Mouse (Mus musculus): ENCODE measurements at regions not wholly inside any gene's neighbourhood (a gene's known extent, or its start where the extent isn't known, plus 50 kb on each side); places are given as distances from the start of the nearest gene placed in this dataset.
"Not testable (repeated sequence)": the region's sequence is repeated elsewhere in the genome, so short reads cannot be mapped to it uniquely, and the experiment has no call there.

GRCm38 (mm10) chr8:126868831-126869463, 76.7 kb downstream of the Tomm20 start:
- no peaks in the 10 kb centered on the region for H3K36me3 ChIP-seq (ENCODE audit: control insufficient read depth, insufficient read depth)
- H3K4me3 ChIP-seq (ENCODE audit: low read length), result no peak overlapping the region
- no peak overlapping the region for H3K27ac ChIP-seq (ENCODE audit: low read length)
- H3K4me1 ChIP-seq (ENCODE audit: control insufficient read depth, insufficient read depth, low read length), result no peaks in the 10 kb centered on the region
- ATAC-seq (replicated peaks; ENCODE audit: extremely low read depth, insufficient read depth, low FRiP score), result no peak
- no peaks in the 10 kb centered on the region for H3K9me3 ChIP-seq (replicated peaks; ENCODE audit: control insufficient read depth, low read length)
- H3K27me3 ChIP-seq (ENCODE audit: control insufficient read depth, insufficient read depth, low read length), result no peaks in the 10 kb centered on the region
- no peak overlapping the region for H3K9ac ChIP-seq (ENCODE audit: low read length)
- H3K4me2 ChIP-seq (ENCODE audit: low read depth, low read length), result no peak overlapping the region
- 59% methylated on average over 3 of the region's 3 CpGs for WGBS

GRCm38 (mm10) chr8:126867121-126867988, 78.3 kb downstream of the Tomm20 start:
- no peak for ATAC-seq (replicated peaks; ENCODE audit: extremely low read depth, insufficient read depth, low FRiP score)
- 74% methylated on average over 14 of the region's 14 CpGs for WGBS
- no peaks in the 10 kb centered on the region for H3K9me3 ChIP-seq (replicated peaks; ENCODE audit: control insufficient read depth, low read length)
- H3K9ac ChIP-seq (ENCODE audit: low read length), result no peak overlapping the region
- H3K27me3 ChIP-seq (ENCODE audit: control insufficient read depth, insufficient read depth, low read length), result no peaks in the 10 kb centered on the region
- no peaks in the 10 kb centered on the region for H3K4me1 ChIP-seq (ENCODE audit: control insufficient read depth, insufficient read depth, low read length)
- H3K27ac ChIP-seq (ENCODE audit: low read length), result no peak overlapping the region
- no peak overlapping the region for H3K4me2 ChIP-seq (ENCODE audit: low read depth, low read length)
- no peak overlapping the region for H3K4me3 ChIP-seq (ENCODE audit: low read length)
- no peaks in the 10 kb centered on the region for H3K36me3 ChIP-seq (ENCODE audit: control insufficient read depth, insufficient read depth)

GRCm38 (mm10) chr8:126864314-126864948, 81.2 kb downstream of the Tomm20 start:
- 82% methylated on average over 10 of the region's 10 CpGs for WGBS
- Histone ChIP-seq H3K27me3 (ENCODE audit: control insufficient read depth, insufficient read depth, low read length) (no peaks in the 10 kb centered on the region), H3K9ac (ENCODE audit: low read length) (no peak overlapping the region), H3K4me3 (ENCODE audit: low read length) (no peak overlapping the region), H3K4me2 (ENCODE audit: low read depth, low read length) (no peak overlapping the region), H3K4me1 (ENCODE audit: control insufficient read depth, insufficient read depth, low read length) (no peaks in the 10 kb centered on the region), H3K9me3 (replicated peaks; ENCODE audit: control insufficient read depth, low read length) (no peaks in the 10 kb centered on the region), H3K36me3 (ENCODE audit: control insufficient read depth, insufficient read depth) (no peaks in the 10 kb centered on the region), H3K27ac (ENCODE audit: low read length) (no peak overlapping the region)
- ATAC-seq (replicated peaks; ENCODE audit: extremely low read depth, insufficient read depth, low FRiP score), result no peak

DNA sequence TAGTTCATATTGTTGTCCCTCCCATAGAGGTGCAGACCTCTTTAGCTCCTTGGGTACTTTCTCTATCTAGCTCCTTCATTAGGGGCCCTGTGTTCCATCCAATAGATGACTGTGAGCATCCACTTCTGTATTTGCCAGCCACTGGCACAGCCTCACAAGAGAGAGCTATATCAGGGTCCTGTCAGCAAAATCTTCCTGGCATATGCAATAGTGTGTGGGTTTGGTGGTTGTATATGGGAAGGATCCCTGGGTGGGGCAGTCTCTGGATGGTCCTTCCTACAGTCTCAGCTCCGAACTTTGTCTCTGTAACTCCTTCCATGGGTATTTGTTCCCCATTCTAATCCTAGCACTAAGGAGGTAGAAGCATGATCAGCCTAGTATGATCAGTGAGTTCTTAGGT, 82.0 kb downstream of the Tomm20 start:
- not testable (repeated sequence) for H3K9ac ChIP-seq (ENCODE audit: low read length); H3K36me3 ChIP-seq (ENCODE audit: control insufficient read depth, insufficient read depth); H3K4me1 ChIP-seq (ENCODE audit: control insufficient read depth, insufficient read depth, low read length); H3K27ac ChIP-seq (ENCODE audit: low read length); H3K4me3 ChIP-seq (ENCODE audit: low read length); H3K4me2 ChIP-seq (ENCODE audit: low read depth, low read length); ATAC-seq (replicated peaks; ENCODE audit: extremely low read depth, insufficient read depth, low FRiP score); H3K27me3 ChIP-seq (ENCODE audit: control insufficient read depth, insufficient read depth, low read length); H3K9me3 ChIP-seq (replicated peaks; ENCODE audit: control insufficient read depth, low read length)
- 83% methylated on average over 1 of the region's 1 CpGs for WGBS

GRCm38 (mm10) chr8:126861754-126862153, 83.9 kb downstream of the Tomm20 start:
- no peak overlapping the region for H3K4me3 ChIP-seq (ENCODE audit: low read length)
- no peak; the same call in 1 of the 2 replicates for ATAC-seq (replicated peaks; ENCODE audit: extremely low read depth, insufficient read depth, low FRiP score)
- H3K9ac ChIP-seq (ENCODE audit: low read length), result no peak overlapping the region
- H3K36me3 ChIP-seq (ENCODE audit: control insufficient read depth, insufficient read depth), result no peaks in the 10 kb centered on the region
- no peaks in the 10 kb centered on the region for H3K27me3 ChIP-seq (ENCODE audit: control insufficient read depth, insufficient read depth, low read length)
- H3K4me2 ChIP-seq (ENCODE audit: low read depth, low read length), result no peak overlapping the region
- no peak overlapping the region for H3K27ac ChIP-seq (ENCODE audit: low read length)
- H3K4me1 ChIP-seq (ENCODE audit: control insufficient read depth, insufficient read depth, low read length), result no peaks in the 10 kb centered on the region
- 89% methylated on average over 8 of the region's 8 CpGs for WGBS
- no peaks in the 10 kb centered on the region for H3K9me3 ChIP-seq (replicated peaks; ENCODE audit: control insufficient read depth, low read length)

- Histone ChIP-seq H3K4me1 (ENCODE audit: control insufficient read depth, insufficient read depth, low read length) (no peaks in the 10 kb centered on the region), H3K9ac (ENCODE audit: low read length) (no peak overlapping the region)
- 85% methylated on average over 7 of the region's 7 CpGs for WGBS
These were observed 85.0 kb downstream of the Tomm20 start for GRCm38 (mm10) chr8:126860630-126861029.

DNA sequence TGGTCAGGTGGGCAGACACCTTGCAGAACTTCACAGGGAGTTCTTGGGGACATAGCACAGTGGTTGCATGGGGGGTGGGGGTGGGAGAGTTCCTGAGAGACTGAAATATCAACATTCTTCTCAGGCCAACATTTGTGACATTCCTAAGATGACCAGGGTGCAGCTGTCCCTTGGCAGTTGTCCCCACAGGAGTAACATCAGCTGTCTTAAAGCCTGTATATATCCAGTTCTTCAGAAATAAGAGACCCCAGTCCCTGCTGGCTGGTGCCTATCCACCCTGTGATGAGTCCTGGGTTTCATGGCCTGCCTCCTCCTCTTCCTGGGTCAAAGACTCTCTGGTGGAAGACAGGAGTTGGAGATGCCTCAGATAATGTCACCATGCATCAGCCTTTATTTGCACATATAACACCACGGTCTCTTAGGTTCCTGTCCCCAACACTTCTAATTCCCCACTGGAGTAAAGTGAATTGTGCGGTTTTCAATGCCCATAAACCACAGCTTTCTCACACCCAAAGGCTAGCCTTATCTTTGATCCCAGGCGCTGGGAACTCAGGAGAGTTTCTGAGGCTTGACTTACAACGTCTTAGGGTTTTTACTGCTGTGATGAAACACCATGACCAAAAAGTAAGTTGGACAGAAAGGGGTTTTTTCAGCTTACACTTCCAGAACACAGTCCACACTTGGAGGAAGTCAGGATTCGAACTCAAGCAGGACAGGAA, 85.8 kb downstream of the Tomm20 start:
- Histone ChIP-seq H3K27ac (ENCODE audit: low read length) (no peak overlapping the region), H3K4me1 (ENCODE audit: control insufficient read depth, insufficient read depth, low read length) (no peaks in the 10 kb centered on the region), H3K27me3 (ENCODE audit: control insufficient read depth, insufficient read depth, low read length) (no peaks in the 10 kb centered on the region), H3K9ac (ENCODE audit: low read length) (no peak overlapping the region), H3K4me2 (ENCODE audit: low read depth, low read length) (no peak overlapping the region), H3K36me3 (ENCODE audit: control insufficient read depth, insufficient read depth) (no peaks in the 10 kb centered on the region), H3K4me3 (ENCODE audit: low read length) (no peak overlapping the region), H3K9me3 (replicated peaks; ENCODE audit: control insufficient read depth, low read length) (no peaks in the 10 kb centered on the region)
- no peak for ATAC-seq (replicated peaks; ENCODE audit: extremely low read depth, insufficient read depth, low FRiP score)
- 81% methylated on average over 5 of the region's 5 CpGs for WGBS

More at GRCm38 (mm10) chr8:126860630-126861029, 85.0 kb downstream of the Tomm20 start:
- H3K4me2 ChIP-seq (ENCODE audit: low read depth, low read length), result no peak overlapping the region
- no peaks in the 10 kb centered on the region for H3K36me3 ChIP-seq (ENCODE audit: control insufficient read depth, insufficient read depth)
- no peaks in the 10 kb centered on the region for H3K27me3 ChIP-seq (ENCODE audit: control insufficient read depth, insufficient read depth, low read length)
- no peak overlapping the region for H3K4me3 ChIP-seq (ENCODE audit: low read length)
- no peak overlapping the region for H3K27ac ChIP-seq (ENCODE audit: low read length)
- ATAC-seq (replicated peaks; ENCODE audit: extremely low read depth, insufficient read depth, low FRiP score), result no peak
- H3K9me3 ChIP-seq (replicated peaks; ENCODE audit: control insufficient read depth, low read length), result no peaks in the 10 kb centered on the region

DNA sequence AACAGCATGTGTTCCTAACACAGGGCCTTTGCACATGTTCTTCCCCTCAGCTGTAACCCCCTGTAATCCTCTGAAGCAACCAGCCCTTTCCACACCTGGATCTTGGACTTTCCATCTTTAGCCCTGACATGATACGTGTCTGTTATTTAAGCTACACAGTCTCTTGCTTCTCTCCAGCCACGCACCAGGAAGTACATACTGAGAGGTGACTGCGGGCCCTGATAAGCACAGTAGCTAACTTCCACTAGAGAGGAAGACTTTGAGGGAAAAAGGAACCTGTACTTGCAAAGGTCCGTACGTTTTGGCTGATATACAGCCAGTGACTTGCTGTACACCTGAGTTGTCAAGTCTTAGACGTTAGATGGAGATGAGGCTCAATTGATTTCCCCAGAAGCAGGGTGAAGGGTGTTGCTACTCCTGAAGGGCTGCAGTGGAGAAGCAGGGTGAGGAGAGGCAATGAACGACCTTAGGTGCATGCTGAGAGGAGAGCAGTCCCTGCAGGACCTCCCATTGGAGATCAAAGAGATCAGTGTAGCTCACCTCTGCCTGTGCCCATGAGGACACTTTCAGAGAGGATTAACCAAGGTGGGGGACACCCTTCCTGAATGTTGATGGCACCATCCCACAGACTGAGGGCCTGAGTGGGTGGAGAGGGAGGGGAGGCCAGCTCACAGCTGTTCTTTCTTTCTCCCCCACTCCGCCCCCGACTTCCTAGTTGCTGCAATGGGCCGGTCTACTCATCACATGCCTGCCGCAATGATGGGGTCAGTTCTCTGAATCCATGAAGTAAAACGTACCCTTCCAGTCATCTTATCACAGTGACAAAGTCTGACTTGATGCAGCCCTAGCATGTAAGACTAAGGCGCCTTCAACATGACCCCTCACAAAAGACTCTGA, 88.1 kb downstream of the Tomm20 start:
- H3K27ac ChIP-seq (ENCODE audit: low read length), result no peak overlapping the region
- ATAC-seq (replicated peaks; ENCODE audit: extremely low read depth, insufficient read depth, low FRiP score), result no peak
- no peak overlapping the region for H3K4me2 ChIP-seq (ENCODE audit: low read depth, low read length)
- no peak overlapping the region for H3K9ac ChIP-seq (ENCODE audit: low read length)
- no peaks in the 10 kb centered on the region for H3K36me3 ChIP-seq (ENCODE audit: control insufficient read depth, insufficient read depth)
- H3K9me3 ChIP-seq (replicated peaks; ENCODE audit: control insufficient read depth, low read length), result no peaks in the 10 kb centered on the region
- H3K4me3 ChIP-seq (ENCODE audit: low read length), result no peak overlapping the region
- no peaks in the 10 kb centered on the region for H3K27me3 ChIP-seq (ENCODE audit: control insufficient read depth, insufficient read depth, low read length)
- WGBS, result 64% methylated on average over 13 of the region's 13 CpGs
- peaks cover 5% of the 10 kb centered on the region for H3K4me1 ChIP-seq (ENCODE audit: control insufficient read depth, insufficient read depth, low read length)

Data from heart, embryonic 16.5 days (tissue).